In the genomic region with DNA sequence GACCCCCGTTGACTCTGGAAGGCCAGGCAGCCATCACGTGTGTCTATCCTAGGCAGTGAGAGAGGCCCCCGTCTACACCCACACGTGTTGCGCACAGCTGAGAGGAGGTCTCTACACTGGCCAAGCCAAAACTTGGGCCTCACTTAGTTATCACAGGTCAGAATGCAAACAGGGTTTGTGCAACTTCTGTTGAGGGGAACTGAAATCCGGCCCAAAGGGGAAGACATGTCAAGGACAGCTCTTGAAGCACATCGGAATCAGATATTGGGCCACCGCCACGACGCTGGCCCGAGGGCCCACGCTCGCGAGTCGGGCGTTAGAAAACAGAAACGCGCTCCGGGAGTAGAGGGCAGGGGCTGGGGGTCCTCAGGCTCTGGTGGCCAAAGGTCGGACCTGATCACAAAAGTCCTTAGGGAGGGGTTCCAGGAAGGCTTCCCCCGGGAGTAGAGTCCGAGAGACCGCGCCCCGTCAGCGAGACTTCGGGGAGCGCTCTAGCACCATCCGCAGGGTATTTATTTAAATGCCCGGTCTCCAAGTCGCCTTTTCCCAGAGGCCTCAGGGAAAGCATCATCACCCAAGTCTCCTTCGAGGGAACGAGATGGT, we compare ENCODE assay signal across 8 mouse cellular contexts. TPM values are rescaled to one million over a fixed set of nuclear protein-coding genes. Genes with fewer than 3 reads are reported as not detected.
DNase-seq lines count a peak whose midpoint lies in the region; ATAC-seq lines count a peak whose summit lies in the region.

No protein-coding gene starts in this region.

- no peaks in the 10 kb centered on the region for H3K9me3 ChIP-seq in embryonic facial prominence, embryonic 11.5 days (replicated peaks; ENCODE audit: control insufficient read depth, low read length)
- no peaks in the 10 kb centered on the region for H3K9me3 ChIP-seq in heart, embryonic 15.5 days (replicated peaks)
- H3K9me3 ChIP-seq in megakaryocyte, embryonic 14.5 days, result no peaks in the 10 kb centered on the region

- DNase-seq in frontal cortex, postnatal 14 days (ENCODE audit: low spot score in 2 of 2), result peak; percentile 23 to 27
- DNase-seq in frontal cortex, adult 2 months (ENCODE audit: extremely low spot score in 1 of 2, low spot score in 1 of 2), result no peak
- DNase-seq in Muller cell, postnatal 12 days (ENCODE audit: inconsistent ontology term), result peak; percentile 29
- peak; percentile 63 for DNase-seq in embryonic facial prominence, embryonic 11.5 days (ENCODE audit: low spot score)
- peak; percentile 31 for DNase-seq in left cerebral cortex, postnatal 4 days
- DNase-seq in spleen, adult 12 weeks (ENCODE audit: low spot score), result peak; percentile 29

- H3K27me3 ChIP-seq in embryonic facial prominence, embryonic 11.5 days (ENCODE audit: control insufficient read depth, insufficient read depth, low read length), result no peaks in the 10 kb centered on the region
- no peaks in the 10 kb centered on the region for H3K27me3 ChIP-seq in heart, embryonic 15.5 days
- H3K27me3 ChIP-seq in megakaryocyte, embryonic 14.5 days (replicated peaks), result no peaks in the 10 kb centered on the region

- peaks cover 10% of the 10 kb centered on the region for H3K36me3 ChIP-seq in embryonic facial prominence, embryonic 11.5 days (replicated peaks; ENCODE audit: control insufficient read depth, insufficient read depth, low read depth, low read length)
- peaks cover 34% of the 10 kb centered on the region for H3K36me3 ChIP-seq in heart, embryonic 15.5 days
- peaks cover 48% of the 10 kb centered on the region for H3K36me3 ChIP-seq in megakaryocyte, embryonic 14.5 days (replicated peaks; ENCODE audit: low read length)

- H3K4me3 ChIP-seq in embryonic facial prominence, embryonic 11.5 days (ENCODE audit: low read depth, low read length), result peak overlapping the region; percentile 85
- peak overlapping the region; percentile 94 for H3K4me3 ChIP-seq in heart, embryonic 15.5 days
- peak overlapping the region; percentile 99 for H3K4me3 ChIP-seq in megakaryocyte, embryonic 14.5 days (replicated peaks)

- H3K9ac ChIP-seq in embryonic facial prominence, embryonic 11.5 days (replicated peaks; ENCODE audit: low read length), result peak overlapping the region; percentile 96
- peak overlapping the region; percentile 96 for H3K9ac ChIP-seq in heart, embryonic 15.5 days

- WGBS in embryonic facial prominence, embryonic 11.5 days, result under 1% methylated on average over 33 of the region's 33 CpGs
- WGBS in heart, embryonic 15.5 days, result 1% methylated on average over 33 of the region's 33 CpGs

- intact Hi-C loops in left cerebral cortex, postnatal 4 days (cut with DNase I), result no loop called here

- peak; percentile 2 for ATAC-seq in embryonic facial prominence, embryonic 11.5 days (replicated peaks; ENCODE audit: insufficient number of reproducible peaks, low FRiP score, low TSS enrichment, low read depth)
- peak; percentile 0; the same call in 1 of the 2 replicates for ATAC-seq in heart, embryonic 15.5 days (replicated peaks; ENCODE audit: insufficient number of reproducible peaks, insufficient read depth, low FRiP score, low read depth)

- H3K27ac ChIP-seq in embryonic facial prominence, embryonic 11.5 days (replicated peaks; ENCODE audit: low read depth, low read length), result peak overlapping the region; percentile 76
- peak overlapping the region; percentile 96 for H3K27ac ChIP-seq in heart, embryonic 15.5 days

- peaks cover 5% of the 10 kb centered on the region; the same call in 1 of the 2 replicates for H3K4me1 ChIP-seq in embryonic facial prominence, embryonic 11.5 days (ENCODE audit: control insufficient read depth, insufficient read depth, low read length)
- H3K4me1 ChIP-seq in heart, embryonic 15.5 days (replicated peaks), result peaks cover 47% of the 10 kb centered on the region
- H3K4me1 ChIP-seq in megakaryocyte, embryonic 14.5 days, result peaks cover 66% of the 10 kb centered on the region

- H3K4me2 ChIP-seq in embryonic facial prominence, embryonic 11.5 days (ENCODE audit: low read depth, low read length), result peak overlapping the region; percentile 61
- peak overlapping the region; percentile 79 for H3K4me2 ChIP-seq in heart, embryonic 15.5 days

RNA-seq across cellular contexts. Expression of gene Hsp90b1, which starts 0.6 kb away (rescaled TPM):
- 188 and 199 TPM in 2 replicates for polyA plus RNA-seq in frontal cortex, adult 2 months (2012; rRNA removed)
- polyA plus RNA-seq in embryonic facial prominence, embryonic 11.5 days (2014; fragmentation: Nextera tagmentation; extraction: Ambion mirVana), result 577 and 673 TPM in 2 replicates
- 398 and 406 TPM in 2 replicates for polyA plus RNA-seq in heart, embryonic 15.5 days (2015; fragmentation: Nextera tagmentation; extraction: Ambion mirVana)
- total RNA-seq in left cerebral cortex, postnatal 4 days (2021), result 100 to 1,000 TPM; 263 to 270 TPM
- polyA plus RNA-seq in megakaryocyte, embryonic 14.5 days (2012; ENCODE audit: insufficient read depth, low replicate concordance), result 6.4 and 61.7 TPM in 2 replicates

RNA-seq across cellular contexts. Expression of gene Ttc41, which starts 0.9 kb away (rescaled TPM):
- 2.2 and 3.3 TPM in 2 replicates for polyA plus RNA-seq in frontal cortex, adult 2 months (2012; rRNA removed)
- polyA plus RNA-seq in embryonic facial prominence, embryonic 11.5 days (2014; fragmentation: Nextera tagmentation; extraction: Ambion mirVana), result 1.6 and 2.0 TPM in 2 replicates
- polyA plus RNA-seq in heart, embryonic 15.5 days (2015; fragmentation: Nextera tagmentation; extraction: Ambion mirVana), result 1.4 and 1.7 TPM in 2 replicates
- 1 to 10 TPM; 1.9 to 2.3 TPM for total RNA-seq in left cerebral cortex, postnatal 4 days (2021)
- not detected in 2 replicates for polyA plus RNA-seq in megakaryocyte, embryonic 14.5 days (2012; ENCODE audit: insufficient read depth, low replicate concordance)

RNA-seq across cellular contexts. Expression of gene Gm49358, which starts 59.1 kb away (rescaled TPM):
- not detected in 2 replicates for polyA plus RNA-seq in frontal cortex, adult 2 months (2012; rRNA removed)
- polyA plus RNA-seq in embryonic facial prominence, embryonic 11.5 days (2014; fragmentation: Nextera tagmentation; extraction: Ambion mirVana), result 0.24 and 0.31 TPM in 2 replicates
- not detected in 2 replicates for polyA plus RNA-seq in heart, embryonic 15.5 days (2015; fragmentation: Nextera tagmentation; extraction: Ambion mirVana)
- 10 to 100 TPM in 1 of 2 experiments, 1 to 10 TPM in 1; 6.6 to 18.7 TPM for total RNA-seq in left cerebral cortex, postnatal 4 days (2021)
- polyA plus RNA-seq in megakaryocyte, embryonic 14.5 days (2012; ENCODE audit: insufficient read depth, low replicate concordance), result not detected in 2 replicates

Comparison
In these comparisons a context has a peak if more than half of its experiments do, and no peak if none do; other contexts are left out.
1. DNase-seq: peak in frontal cortex, postnatal 14 days (2 of 2), Muller cell, postnatal 12 days (single experiment), embryonic facial prominence, embryonic 11.5 days (single experiment), left cerebral cortex, postnatal 4 days (single experiment) and spleen, adult 12 weeks (single experiment); none in frontal cortex, adult 2 months (0 of 2).
2. Peak in every context shown above with its lines, with median percentiles within 50 percentile points of each other: H3K4me3 ChIP-seq.